Mouse (Mus musculus): ENCODE results near the gene Kif1bp. TPM values are rescaled to one million over a fixed set of nuclear protein-coding genes. Genes with fewer than 3 reads are reported as not detected.
"Not testable (repeated sequence)": the region's sequence is repeated elsewhere in the genome, so short reads cannot be mapped to it uniquely, and the experiment has no call there.

Kif1bp gene
- polyA plus RNA-seq, 1 experiment from 2014 or later: 31.1 TPM

GRCm38 (mm10) chr10:62503353-62503752 is 74.9 kb downstream of the Kif1bp start:
- H3K4me2 ChIP-seq: no peak overlapping the region
- no peaks in the 10 kb centered on the region for H3K36me3 ChIP-seq (ENCODE audit: control insufficient read depth, insufficient read depth, low read length)
- H3K4me3 ChIP-seq (ENCODE audit: low read depth, low read length): no peak overlapping the region
- 45% methylated on average over 4 of the region's 4 CpGs for WGBS (ENCODE audit: insufficient replicate concordance)
- no peaks in the 10 kb centered on the region for H3K27me3 ChIP-seq (ENCODE audit: control insufficient read depth, insufficient read depth, low read length)
- H3K4me1 ChIP-seq (ENCODE audit: control insufficient read depth, insufficient read depth, low read length): peaks cover under 1% of the 10 kb centered on the region; the same call in 1 of the 2 replicates
- H3K9ac ChIP-seq (ENCODE audit: low read depth, low read length): no peak overlapping the region
- no peaks in the 10 kb centered on the region for H3K9me3 ChIP-seq (replicated peaks; ENCODE audit: control insufficient read depth, low read length)
- no peak for ATAC-seq (replicated peaks; ENCODE audit: insufficient number of reproducible peaks, low FRiP score, low TSS enrichment)
- H3K27ac ChIP-seq (ENCODE audit: low read depth, low read length): no peak overlapping the region

GRCm38 (mm10) chr10:62501951-62502350 is 76.3 kb downstream of the Kif1bp start:
- 71% methylated on average over 7 of the region's 7 CpGs for WGBS (ENCODE audit: insufficient replicate concordance)
- no peak overlapping the region for H3K27ac ChIP-seq (ENCODE audit: low read depth, low read length)
- no peak overlapping the region for H3K4me2 ChIP-seq
- H3K4me3 ChIP-seq (ENCODE audit: low read depth, low read length): no peak overlapping the region
- no peak overlapping the region for H3K9ac ChIP-seq (ENCODE audit: low read depth, low read length)
- no peaks in the 10 kb centered on the region for H3K9me3 ChIP-seq (replicated peaks; ENCODE audit: control insufficient read depth, low read length)
- ATAC-seq (replicated peaks; ENCODE audit: insufficient number of reproducible peaks, low FRiP score, low TSS enrichment): no peak
- H3K27me3 ChIP-seq (ENCODE audit: control insufficient read depth, insufficient read depth, low read length): no peaks in the 10 kb centered on the region
- H3K4me1 ChIP-seq (ENCODE audit: control insufficient read depth, insufficient read depth, low read length): no peaks in the 10 kb centered on the region
- H3K36me3 ChIP-seq (ENCODE audit: control insufficient read depth, insufficient read depth, low read length): no peaks in the 10 kb centered on the region

- H3K27me3 ChIP-seq (ENCODE audit: control insufficient read depth, insufficient read depth, low read length): no peaks in the 10 kb centered on the region
- ATAC-seq (replicated peaks; ENCODE audit: insufficient number of reproducible peaks, low FRiP score, low TSS enrichment): no peak
- no peaks in the 10 kb centered on the region for H3K4me1 ChIP-seq (ENCODE audit: control insufficient read depth, insufficient read depth, low read length)
- H3K4me2 ChIP-seq: no peak overlapping the region
- no peak overlapping the region for H3K27ac ChIP-seq (ENCODE audit: low read depth, low read length)
- no peaks in the 10 kb centered on the region for H3K9me3 ChIP-seq (replicated peaks; ENCODE audit: control insufficient read depth, low read length)
- no peak overlapping the region for H3K9ac ChIP-seq (ENCODE audit: low read depth, low read length)
- 88% methylated on average over 9 of the region's 9 CpGs for WGBS (ENCODE audit: insufficient replicate concordance)
- H3K4me3 ChIP-seq (ENCODE audit: low read depth, low read length): no peak overlapping the region
- no peaks in the 10 kb centered on the region for H3K36me3 ChIP-seq (ENCODE audit: control insufficient read depth, insufficient read depth, low read length)
These were observed 77.2 kb downstream of the Kif1bp start for GRCm38 (mm10) chr10:62500916-62501615.

GRCm38 (mm10) chr10:62500088-62500915 is 78.0 kb downstream of the Kif1bp start:
- no peak overlapping the region for H3K4me2 ChIP-seq
- H3K27me3 ChIP-seq (ENCODE audit: control insufficient read depth, insufficient read depth, low read length): no peaks in the 10 kb centered on the region
- no peaks in the 10 kb centered on the region for H3K36me3 ChIP-seq (ENCODE audit: control insufficient read depth, insufficient read depth, low read length)
- no peaks in the 10 kb centered on the region for H3K4me1 ChIP-seq (ENCODE audit: control insufficient read depth, insufficient read depth, low read length)
- 21% methylated on average over 15 of the region's 15 CpGs for WGBS (ENCODE audit: insufficient replicate concordance)
- H3K9me3 ChIP-seq (replicated peaks; ENCODE audit: control insufficient read depth, low read length): no peaks in the 10 kb centered on the region
- ATAC-seq (replicated peaks; ENCODE audit: insufficient number of reproducible peaks, low FRiP score, low TSS enrichment): no peak
- H3K9ac ChIP-seq (ENCODE audit: low read depth, low read length): no peak overlapping the region
- H3K27ac ChIP-seq (ENCODE audit: low read depth, low read length): no peak overlapping the region
- no peak overlapping the region for H3K4me3 ChIP-seq (ENCODE audit: low read depth, low read length)

- not testable (repeated sequence) for H3K4me3 ChIP-seq (ENCODE audit: low read depth, low read length); ATAC-seq (replicated peaks; ENCODE audit: insufficient number of reproducible peaks, low FRiP score, low TSS enrichment); H3K9me3 ChIP-seq (replicated peaks; ENCODE audit: control insufficient read depth, low read length); H3K9ac ChIP-seq (ENCODE audit: low read depth, low read length); H3K27me3 ChIP-seq (ENCODE audit: control insufficient read depth, insufficient read depth, low read length); H3K4me1 ChIP-seq (ENCODE audit: control insufficient read depth, insufficient read depth, low read length); H3K36me3 ChIP-seq (ENCODE audit: control insufficient read depth, insufficient read depth, low read length); H3K27ac ChIP-seq (ENCODE audit: low read depth, low read length); H3K4me2 ChIP-seq
- WGBS (ENCODE audit: insufficient replicate concordance): 79% methylated on average over 3 of the region's 3 CpGs
These were observed 86.6 kb downstream of the Kif1bp start for GRCm38 (mm10) chr10:62491681-62492080.

Other genes with a start within 250 kb of the Kif1bp start
- gene Hk1, start 198.5 kb downstream of the Kif1bp start, polyA plus RNA-seq (2014; fragmentation: Nextera tagmentation; extraction: Ambion mirVana): 97.0 and 157 TPM in 2 replicates
- gene Hkdc1, start 156.0 kb downstream of the Kif1bp start, polyA plus RNA-seq (2014; fragmentation: Nextera tagmentation; extraction: Ambion mirVana): 0.49 and 0.57 TPM in 2 replicates
- 0.54 and 1.0 TPM in 2 replicates for gene 4930507D05Rik, start 129.0 kb downstream of the Kif1bp start, polyA plus RNA-seq (2014; fragmentation: Nextera tagmentation; extraction: Ambion mirVana)
- 31.9 and 32.5 TPM in 2 replicates for gene Supv3l1, start 128.7 kb downstream of the Kif1bp start, polyA plus RNA-seq (2014; fragmentation: Nextera tagmentation; extraction: Ambion mirVana)
- gene Vps26a, start 91.7 kb downstream of the Kif1bp start, polyA plus RNA-seq (2014; fragmentation: Nextera tagmentation; extraction: Ambion mirVana): 72.8 and 84.5 TPM in 2 replicates
- gene Srgn, start 51.0 kb downstream of the Kif1bp start, polyA plus RNA-seq (2014; fragmentation: Nextera tagmentation; extraction: Ambion mirVana): 6.7 and 9.1 TPM in 2 replicates
- 20.8 and 21.4 TPM in 2 replicates for gene Ddx21, start 23.8 kb upstream of the Kif1bp start, polyA plus RNA-seq (2014; fragmentation: Nextera tagmentation; extraction: Ambion mirVana)
- gene Ddx50, start 72.8 kb upstream of the Kif1bp start, polyA plus RNA-seq (2014; fragmentation: Nextera tagmentation; extraction: Ambion mirVana): 107 and 125 TPM in 2 replicates
- 0.97 and 1.4 TPM in 2 replicates for gene Stox1, start 147.7 kb upstream of the Kif1bp start, polyA plus RNA-seq (2014; fragmentation: Nextera tagmentation; extraction: Ambion mirVana)
- 101 and 106 TPM in 2 replicates for gene Ccar1, start 213.8 kb upstream of the Kif1bp start, polyA plus RNA-seq (2014; fragmentation: Nextera tagmentation; extraction: Ambion mirVana)

Measured in heart, embryonic 11.5 days (tissue).